Mouse (Mus musculus) forebrain, embryonic 11.5 days (tissue): ENCODE measurements at regions not wholly inside any gene's neighbourhood (a gene's known extent, or its start where the extent isn't known, plus 50 kb on each side); places are given as distances from the start of the nearest gene placed in this dataset.
A peak's percentile ranks its signal among the peaks of the same experiment; 100 is the strongest.

Experiments used
- ATAC-seq: fragments of 200-750 bp; cut with Nextera tagmentation; replicated peaks from 2 replicates; pipeline ENCODE4 v1.8.0; 2017; ENCODE audit warnings: moderate TSS enrichment; ENCODE audit not compliant: low FRiP score
- DNase-seq: peaks from one replicate; pipeline ENCODE4 v3.0.0-alpha.2; 2017; ENCODE audit warnings: low spot score
- H3K27ac ChIP-seq: fragments of 300-500 bp; sonication (generic); 2 replicates; pipeline ENCODE4 v1.5.1; 2014; ENCODE audit warnings: low read depth, low read length
- H3K27me3 ChIP-seq: fragments of 300-500 bp; sonication (generic); 2 replicates; pipeline ENCODE4 v1.6.1; 2014; ENCODE audit warnings: mild to moderate bottlenecking, low read length, mixed read lengths; ENCODE audit not compliant: control insufficient read depth, insufficient read depth
- H3K36me3 ChIP-seq: fragments of 300-500 bp; sonication (generic); 2 replicates; pipeline ENCODE4 v1.6.1; 2014; ENCODE audit warnings: mild to moderate bottlenecking, low read length, moderate library complexity, mixed read lengths; ENCODE audit not compliant: control insufficient read depth, insufficient read depth
- H3K4me1 ChIP-seq: fragments of 300-500 bp; sonication (generic); replicated peaks from 2 replicates; pipeline ENCODE4 v1.6.1; 2014; ENCODE audit warnings: low read length, mixed read lengths; ENCODE audit not compliant: control insufficient read depth, insufficient read depth
- H3K4me2 ChIP-seq: fragments of 300-500 bp; sonication (generic); 2 replicates; pipeline ENCODE4 v1.6.1; 2014; ENCODE audit warnings: low read depth, mild to moderate bottlenecking, low read length, moderate library complexity, mixed read lengths; ENCODE audit not compliant: severe bottlenecking
- H3K4me3 ChIP-seq: fragments of 300-500 bp; sonication (generic); 2 replicates; pipeline ENCODE4 v1.5.1; 2014; ENCODE audit warnings: low read depth, low read length
- H3K9ac ChIP-seq: fragments of 300-500 bp; sonication (generic); 2 replicates; pipeline ENCODE4 v1.6.1; 2014; ENCODE audit warnings: low read length
- H3K9me3 ChIP-seq: fragments of 300-500 bp; sonication (generic); 2 replicates; pipeline ENCODE4 v1.6.1; 2016; ENCODE audit warnings: low read length, mixed read lengths; ENCODE audit not compliant: control insufficient read depth
- WGBS: fragments of 180-500 bp; shearing (Covaris S2); extraction: QIAGEN DNeasy Blood & Tissue Kit; methylation state at CpG from one replicate; pipeline ENCODE4 v1.1.7; 2014; 5-methylcytosine and 5-hydroxymethylcytosine counted together

- H3K27ac ChIP-seq = peak overlapping the region; percentile 37; the same call in 1 of the 2 replicates
- ATAC-seq = no peak; the same call in 1 of the 2 replicates
- no peaks in the 10 kb centered on the region for H3K9me3 ChIP-seq
- peak; percentile 57 for DNase-seq
- H3K4me1 ChIP-seq = peaks cover 8% of the 10 kb centered on the region
- H3K4me3 ChIP-seq = no peak overlapping the region
- 27% methylated on average over 15 of the region's 15 CpGs for WGBS
- peak overlapping the region; percentile 34; the same call in 1 of the 2 replicates for H3K4me2 ChIP-seq
- H3K9ac ChIP-seq = no peak overlapping the region; the same call in 1 of the 2 replicates
- no peaks in the 10 kb centered on the region for H3K36me3 ChIP-seq
- no peaks in the 10 kb centered on the region for H3K27me3 ChIP-seq
Observed at GRCm38 (mm10) chr1:61203170-61203569, 225.4 kb downstream of the Icos start.

- no peaks in the 10 kb centered on the region for H3K9me3 ChIP-seq
- H3K27ac ChIP-seq = peak overlapping the region; percentile 37; the same call in 1 of the 2 replicates
- H3K4me3 ChIP-seq = no peak overlapping the region
- DNase-seq (no peak), ATAC-seq (no peak; the same call in 1 of the 2 replicates)
- no peaks in the 10 kb centered on the region for H3K27me3 ChIP-seq
- no peaks in the 10 kb centered on the region for H3K36me3 ChIP-seq
- no peak overlapping the region for H3K9ac ChIP-seq
- peak overlapping the region; percentile 34; the same call in 1 of the 2 replicates for H3K4me2 ChIP-seq
- 10% methylated on average over 6 of the region's 6 CpGs for WGBS
- peaks cover 8% of the 10 kb centered on the region for H3K4me1 ChIP-seq
Observed at GRCm38 (mm10) chr1:61203612-61204011, 225.9 kb downstream of the Icos start.

GRCm38 (mm10) chr1:61205137-61205536 lies 227.4 kb downstream of the Icos start:
- Histone ChIP-seq H3K27me3 (no peaks in the 10 kb centered on the region), H3K27ac (no peak overlapping the region), H3K4me2 (no peak overlapping the region), H3K4me1 (peaks cover 8% of the 10 kb centered on the region), H3K4me3 (no peak overlapping the region), H3K9me3 (no peaks in the 10 kb centered on the region), H3K36me3 (no peaks in the 10 kb centered on the region), H3K9ac (no peak overlapping the region)
- no peak for ATAC-seq
- WGBS = 78% methylated on average over 5 of the region's 5 CpGs
- no peak for DNase-seq

DNA sequence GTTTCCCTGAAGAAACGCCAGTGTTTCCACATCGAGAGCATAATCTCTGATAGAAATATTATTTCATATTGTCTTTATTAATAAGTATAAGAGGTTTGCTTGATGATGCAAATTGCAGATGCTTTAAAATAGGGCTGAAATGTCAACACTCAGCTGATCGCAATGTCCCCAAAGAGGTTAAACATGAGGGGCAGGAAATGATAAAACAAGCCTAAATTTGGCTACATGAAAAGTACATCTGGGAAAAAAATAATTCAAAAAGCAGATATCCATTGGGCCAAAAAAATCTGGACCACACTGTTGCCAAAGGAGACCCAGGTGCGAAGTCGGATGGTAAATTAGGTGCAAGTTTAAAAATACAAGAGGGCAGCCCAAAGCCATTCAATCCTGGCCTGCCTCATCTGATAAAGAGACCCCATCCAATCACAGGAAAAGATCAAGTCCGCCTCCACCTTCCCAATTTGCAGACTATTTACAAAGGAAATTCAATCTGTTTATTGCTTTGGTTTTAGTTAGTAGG lies 229.2 kb downstream of the Icos start:
- Histone ChIP-seq H3K9ac (no peak overlapping the region), H3K27ac (no peak overlapping the region), H3K27me3 (no peaks in the 10 kb centered on the region), H3K9me3 (no peaks in the 10 kb centered on the region), H3K4me2 (no peak overlapping the region), H3K36me3 (no peaks in the 10 kb centered on the region), H3K4me1 (peaks cover 8% of the 10 kb centered on the region), H3K4me3 (no peak overlapping the region)
- WGBS = 89% methylated on average over 6 of the region's 6 CpGs
- ATAC-seq (no peak), DNase-seq (no peak)

GRCm38 (mm10) chr1:61208386-61208785 lies 230.7 kb downstream of the Icos start:
- H3K9ac ChIP-seq = no peak overlapping the region
- no peak overlapping the region for H3K4me3 ChIP-seq
- H3K27me3 ChIP-seq = no peaks in the 10 kb centered on the region
- no peak overlapping the region for H3K27ac ChIP-seq
- DNase-seq (no peak), ATAC-seq (no peak)
- H3K36me3 ChIP-seq = no peaks in the 10 kb centered on the region
- peaks cover 3% of the 10 kb centered on the region for H3K4me1 ChIP-seq
- WGBS = 74% methylated on average over 1 of the region's 1 CpGs
- H3K4me2 ChIP-seq = no peak overlapping the region
- H3K9me3 ChIP-seq = no peaks in the 10 kb centered on the region

DNA sequence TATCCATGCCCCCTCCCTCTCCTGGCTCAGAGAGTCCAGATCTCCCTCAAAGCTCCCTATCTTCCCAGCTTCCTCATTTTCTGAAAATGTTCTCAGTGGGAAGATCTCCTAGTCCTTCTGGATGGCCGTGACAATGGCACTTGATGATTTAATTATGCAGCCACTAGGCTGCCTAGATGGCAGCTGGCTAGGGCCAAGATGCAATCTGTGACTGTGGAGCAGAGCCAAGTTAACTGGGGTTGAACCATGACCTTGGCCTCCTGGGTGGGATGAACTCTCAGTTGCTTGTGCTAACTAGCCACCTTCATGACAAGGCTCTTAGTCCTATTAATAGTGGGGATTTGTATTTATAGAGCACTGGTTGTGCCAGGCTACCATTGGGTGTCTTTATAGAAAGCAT lies 243.4 kb downstream of the Icos start:
- Histone ChIP-seq H3K27me3 (no peaks in the 10 kb centered on the region), H3K4me1 (no peaks in the 10 kb centered on the region), H3K36me3 (no peaks in the 10 kb centered on the region), H3K9ac (no peak overlapping the region), H3K4me2 (no peak overlapping the region), H3K4me3 (no peak overlapping the region), H3K27ac (no peak overlapping the region), H3K9me3 (no peaks in the 10 kb centered on the region)
- DNase-seq (no peak), ATAC-seq (no peak)
- 78% methylated on average over 1 of the region's 1 CpGs for WGBS

DNA sequence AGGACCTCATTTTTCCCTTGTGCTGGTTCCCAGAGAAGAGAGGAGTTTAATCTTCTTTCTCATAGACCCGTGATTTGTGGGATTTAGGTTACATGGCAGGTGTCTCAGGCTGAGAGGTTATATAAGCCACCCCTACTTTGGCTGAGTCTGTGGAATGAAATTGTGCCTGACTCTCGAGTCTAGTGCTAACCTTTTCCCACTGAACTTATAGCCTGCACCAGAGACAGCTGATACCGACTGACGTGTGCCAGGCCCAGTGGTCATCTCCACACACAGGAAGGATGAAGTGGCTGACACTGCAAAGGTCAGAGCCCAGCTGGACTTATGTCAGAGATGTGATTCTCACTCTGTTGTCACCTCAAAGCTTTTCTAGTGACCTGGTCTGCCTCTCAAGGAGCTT lies 251.2 kb downstream of the Icos start:
- WGBS = 76% methylated on average over 4 of the region's 4 CpGs
- DNase-seq = no peak
- H3K27me3 ChIP-seq = no peaks in the 10 kb centered on the region

GRCm38 (mm10) chr1:61233001-61233400 lies 255.3 kb downstream of the Icos start:
- H3K27ac ChIP-seq = no peak overlapping the region
- DNase-seq (no peak), ATAC-seq (no peak)
- H3K4me3 ChIP-seq = no peak overlapping the region
- no peaks in the 10 kb centered on the region for H3K36me3 ChIP-seq
- no peak overlapping the region for H3K4me2 ChIP-seq
- no peaks in the 10 kb centered on the region for H3K9me3 ChIP-seq
- H3K4me1 ChIP-seq = peaks cover 2% of the 10 kb centered on the region; the same call in 1 of the 2 replicates
- H3K9ac ChIP-seq = no peak overlapping the region
- no peaks in the 10 kb centered on the region for H3K27me3 ChIP-seq
- 79% methylated on average over 1 of the region's 1 CpGs for WGBS

More for the DNA sequence above, 251.2 kb downstream of the Icos start:
- H3K36me3 ChIP-seq = no peaks in the 10 kb centered on the region
- H3K9ac ChIP-seq = no peak overlapping the region
- no peaks in the 10 kb centered on the region; the same call in 1 of the 2 replicates for H3K4me1 ChIP-seq
- no peak overlapping the region for H3K4me2 ChIP-seq
- no peak for ATAC-seq
- H3K27ac ChIP-seq = no peak overlapping the region
- no peak overlapping the region for H3K4me3 ChIP-seq
- H3K9me3 ChIP-seq = no peaks in the 10 kb centered on the region
